Mouse (Mus musculus): ENCODE results near the gene Wwp2.

DNA sequence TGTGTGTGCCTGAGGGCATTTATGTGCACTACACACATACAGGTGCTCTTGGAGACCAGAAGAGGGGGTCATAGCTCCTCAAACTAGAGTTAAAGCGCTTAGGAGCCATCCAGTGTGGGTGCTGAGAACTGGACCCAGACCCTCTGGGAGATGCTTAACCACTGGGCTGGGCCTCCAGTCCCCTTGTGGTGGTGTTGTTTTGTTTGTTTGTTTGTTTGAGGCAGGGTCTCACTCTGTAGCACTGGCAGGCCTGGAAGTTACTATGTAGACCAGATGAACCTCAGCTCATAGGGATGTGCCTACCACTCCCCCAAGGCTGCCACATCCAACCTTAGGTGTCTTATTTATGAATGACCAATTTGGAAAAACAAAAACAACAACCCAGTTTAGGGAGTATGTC is 70.9 kb downstream of the Wwp2 start:
- TF ChIP-seq CTCF (IDR thresholded peaks at IDR 0.05), result no peak
- no peak for TF ChIP-seq POLR2A (IDR thresholded peaks at IDR 0.05; ENCODE audit: insufficient read depth, low read depth, low read length)
- no peak for TF ChIP-seq EP300 (IDR thresholded peaks at IDR 0.05; ENCODE audit: insufficient read depth, low read depth, low read length)
